Mouse (Mus musculus) cortical plate, adult 2 months (tissue): Measurements from ENCODE around the gene Scai.

Experiments used
- CTCF ChIP-seq: fragments of 200-500 bp; IDR thresholded peaks from 2 replicates; pipeline ENCODE4 v1.5.1; 2011; ENCODE audit warnings: mild to moderate bottlenecking, control low read depth, low read length; ENCODE audit not compliant: insufficient read depth; ENCODE audit errors: extremely low read depth
- POLR2A ChIP-seq: fragments of 200-500 bp; IDR thresholded peaks from 2 replicates; pipeline ENCODE4 v1.6.1; 2011; ENCODE audit warnings: mild to moderate bottlenecking, low read length, control low read depth; ENCODE audit not compliant: insufficient read depth; ENCODE audit errors: extremely low read depth

- TF ChIP-seq CTCF (no peak), POLR2A (no peak)
Measured at GRCm38 (mm10) chr2:39016581-39016980, 174.0 kb downstream of the Scai start.
